Mouse (Mus musculus) urinary bladder, postnatal 10 days (tissue): ENCODE results near the gene Ror1.

ENCODE experiments used
- DNase-seq: peaks from one replicate; pipeline ENCODE4 v3.0.0; 2022; ENCODE audit warnings: low spot score

The Ror1 gene

GRCm38 (mm10) chr4:100118676-100119075 is 23.1 kb downstream of the Ror1 start:
- no peak for DNase-seq

- no peak for DNase-seq
Observed at GRCm38 (mm10) chr4:100119431-100119830, 23.8 kb downstream of the Ror1 start.

- no peak for DNase-seq
Observed at GRCm38 (mm10) chr4:100120547-100120946, 25.0 kb downstream of the Ror1 start.

- no peak for DNase-seq
Observed at GRCm38 (mm10) chr4:100122436-100122835, 26.8 kb downstream of the Ror1 start.

GRCm38 (mm10) chr4:100123519-100123918 is 27.9 kb downstream of the Ror1 start:
- no peak for DNase-seq

- DNase-seq, result no peak
Observed at GRCm38 (mm10) chr4:100124056-100124455, 28.5 kb downstream of the Ror1 start.

- DNase-seq, result no peak
Observed at GRCm38 (mm10) chr4:100124935-100125334, 29.3 kb downstream of the Ror1 start.

GRCm38 (mm10) chr4:100126531-100127310 is 31.1 kb downstream of the Ror1 start:
- no peak for DNase-seq

- no peak for DNase-seq
Observed at GRCm38 (mm10) chr4:100128026-100128922, 32.7 kb downstream of the Ror1 start.

GRCm38 (mm10) chr4:100129201-100129600 is 33.6 kb downstream of the Ror1 start:
- no peak for DNase-seq

- DNase-seq, result no peak
Observed at GRCm38 (mm10) chr4:100130771-100131475, 35.3 kb downstream of the Ror1 start.

- no peak for DNase-seq
Observed at GRCm38 (mm10) chr4:100131488-100131887, 35.9 kb downstream of the Ror1 start.

- no peak for DNase-seq
Observed at GRCm38 (mm10) chr4:100132261-100132660, 36.7 kb downstream of the Ror1 start.

GRCm38 (mm10) chr4:100136046-100136445 is 40.5 kb downstream of the Ror1 start:
- DNase-seq, result no peak

- no peak for DNase-seq
Observed at GRCm38 (mm10) chr4:100137102-100137835, 41.7 kb downstream of the Ror1 start.

- no peak for DNase-seq
Observed at GRCm38 (mm10) chr4:100141626-100142025, 46.0 kb downstream of the Ror1 start.

- no peak for DNase-seq
Observed at GRCm38 (mm10) chr4:100144744-100145143, 49.2 kb downstream of the Ror1 start.

GRCm38 (mm10) chr4:100150797-100151196 is 55.2 kb downstream of the Ror1 start:
- no peak for DNase-seq

- no peak for DNase-seq
Observed at GRCm38 (mm10) chr4:100154560-100155130, 59.1 kb downstream of the Ror1 start.

GRCm38 (mm10) chr4:100155731-100156130 is 60.1 kb downstream of the Ror1 start:
- DNase-seq, result no peak

GRCm38 (mm10) chr4:100158401-100158800 is 62.8 kb downstream of the Ror1 start:
- no peak for DNase-seq
